Mouse (Mus musculus) right cerebral cortex, postnatal 14 days (tissue): ENCODE results near the gene Aicda.
"Not testable (repeated sequence)": the region's sequence is repeated elsewhere in the genome, so short reads cannot be mapped to it uniquely, and the experiment has no call there.

Experiments used
- DNase-seq: peaks from one replicate; pipeline ENCODE4 v3.0.0; 2022

The Aicda gene

GRCm38 (mm10) chr6:122553606-122554005 is at the start of gene Aicda:
Gene Aicda (plus strand): TSS chr6:122553801.
- no peak for DNase-seq

- DNase-seq, result no peak
Observed at GRCm38 (mm10) chr6:122505041-122505440, 48.6 kb upstream of the Aicda start.

DNA sequence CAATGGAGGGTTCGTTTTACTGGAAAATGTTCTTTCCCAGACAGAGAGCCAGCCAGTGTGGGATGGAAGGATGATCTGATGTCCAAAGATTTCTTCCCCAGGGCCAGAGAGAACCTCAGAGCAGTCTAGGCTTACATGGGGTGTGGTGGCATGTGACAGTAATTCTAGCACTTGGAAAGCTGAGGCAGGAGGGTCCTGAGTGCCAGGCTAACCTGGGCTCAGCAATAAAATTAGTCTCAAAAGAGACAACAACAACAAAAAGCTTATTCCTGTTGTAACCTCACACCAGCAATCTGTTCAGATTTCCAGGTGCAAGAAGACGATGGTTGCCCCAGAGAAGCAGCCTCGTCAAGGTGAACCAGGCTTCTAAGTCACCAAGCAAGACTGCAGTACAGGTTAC is 48.1 kb upstream of the Aicda start, which contains the start of gene Mfap5:
Mfap5 (plus strand) TSS at position 301 of the 400 bp plus-strand sequence.
- DNase-seq, result no peak

DNA sequence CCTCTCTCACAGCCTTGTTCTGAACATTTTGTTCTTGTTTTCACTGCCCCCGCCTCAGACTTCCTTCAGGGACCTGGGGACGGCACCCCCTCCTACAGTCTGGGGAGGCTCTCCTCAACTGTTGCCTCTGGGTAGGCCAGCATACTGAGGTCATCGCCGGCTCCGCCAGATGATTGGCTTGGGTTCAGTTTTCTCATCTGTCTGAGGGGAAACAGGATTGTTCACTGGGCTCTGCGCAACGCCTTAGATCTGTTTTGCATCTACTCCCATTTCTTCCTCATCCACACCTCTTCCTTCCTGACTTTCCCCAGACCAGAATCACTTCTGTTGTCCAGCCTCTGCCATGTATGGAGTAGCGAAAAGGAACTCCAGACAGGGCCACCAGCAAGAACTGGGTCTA is 45.1 kb upstream of the Aicda start:
- DNase-seq, result no peak

GRCm38 (mm10) chr6:122512914-122513878 is 40.4 kb upstream of the Aicda start:
- no peak for DNase-seq

- DNase-seq, result no peak
Observed at GRCm38 (mm10) chr6:122514312-122514711, 39.3 kb upstream of the Aicda start.

DNA sequence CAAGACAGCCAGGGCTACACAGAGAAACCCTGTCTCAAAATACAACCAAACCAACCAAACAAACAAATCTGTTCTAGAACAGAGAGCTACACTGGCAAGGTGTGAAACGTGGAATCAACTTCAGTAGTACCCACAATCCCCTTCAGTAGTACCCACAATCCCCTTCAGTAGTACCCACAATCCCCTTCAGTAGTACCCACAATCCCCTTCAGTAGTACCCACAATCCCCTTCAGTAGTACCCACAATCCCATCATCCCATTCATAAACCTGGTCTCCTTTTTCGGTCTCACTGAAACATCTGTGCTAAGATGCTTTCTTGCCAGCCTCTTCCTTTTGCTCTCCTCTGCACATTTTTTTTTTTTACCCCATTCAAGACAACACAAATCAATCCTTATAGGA is 37.8 kb upstream of the Aicda start:
- DNase-seq, result not testable (repeated sequence)

DNA sequence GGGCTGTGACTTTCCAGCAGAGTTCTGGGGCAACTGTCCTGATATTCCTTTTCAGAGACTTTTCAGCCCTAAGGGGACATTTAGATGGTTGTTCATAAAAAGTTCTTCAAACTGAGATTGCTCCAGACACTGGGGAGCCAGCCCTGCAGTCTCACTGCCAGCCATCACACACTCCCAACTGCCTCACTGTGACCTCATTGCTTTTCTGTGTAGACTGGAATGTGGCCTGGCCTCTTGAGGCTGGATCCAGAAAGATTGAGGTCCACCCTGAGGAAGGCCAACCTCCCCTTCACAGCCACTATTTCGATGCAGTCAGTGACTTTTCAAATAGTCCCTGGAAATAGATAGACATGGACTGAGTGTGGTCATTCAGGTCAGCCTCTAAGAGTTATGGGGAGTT is 35.9 kb upstream of the Aicda start:
- no peak for DNase-seq

- DNase-seq, result no peak
Observed at GRCm38 (mm10) chr6:122519384-122519783, 34.2 kb upstream of the Aicda start.

GRCm38 (mm10) chr6:122522595-122522994 is 31.0 kb upstream of the Aicda start:
- DNase-seq, result no peak

GRCm38 (mm10) chr6:122523289-122523688 is 30.3 kb upstream of the Aicda start:
- no peak for DNase-seq

- DNase-seq, result no peak
Observed at GRCm38 (mm10) chr6:122527596-122527995, 26.0 kb upstream of the Aicda start.

DNA sequence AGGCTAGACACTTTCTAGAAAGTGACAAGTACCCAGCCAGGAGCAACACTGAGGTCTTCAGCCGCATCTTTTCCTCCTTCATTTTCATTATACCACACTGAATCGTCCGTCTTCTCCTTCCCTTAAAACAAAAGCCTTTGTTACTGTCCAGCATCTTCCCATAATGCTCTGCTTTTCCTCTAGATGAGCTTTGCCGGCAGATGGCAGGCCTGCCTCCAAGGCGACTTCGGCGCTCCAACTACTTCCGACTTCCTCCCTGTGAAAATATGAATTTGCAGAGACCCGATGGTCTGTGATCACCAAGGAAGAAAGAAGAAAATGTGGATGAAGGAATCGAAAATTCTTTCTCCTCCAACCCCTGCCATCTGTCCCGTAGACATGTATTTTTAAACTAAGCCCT is 25.5 kb upstream of the Aicda start:
- DNase-seq, result peak; percentile 14

DNA sequence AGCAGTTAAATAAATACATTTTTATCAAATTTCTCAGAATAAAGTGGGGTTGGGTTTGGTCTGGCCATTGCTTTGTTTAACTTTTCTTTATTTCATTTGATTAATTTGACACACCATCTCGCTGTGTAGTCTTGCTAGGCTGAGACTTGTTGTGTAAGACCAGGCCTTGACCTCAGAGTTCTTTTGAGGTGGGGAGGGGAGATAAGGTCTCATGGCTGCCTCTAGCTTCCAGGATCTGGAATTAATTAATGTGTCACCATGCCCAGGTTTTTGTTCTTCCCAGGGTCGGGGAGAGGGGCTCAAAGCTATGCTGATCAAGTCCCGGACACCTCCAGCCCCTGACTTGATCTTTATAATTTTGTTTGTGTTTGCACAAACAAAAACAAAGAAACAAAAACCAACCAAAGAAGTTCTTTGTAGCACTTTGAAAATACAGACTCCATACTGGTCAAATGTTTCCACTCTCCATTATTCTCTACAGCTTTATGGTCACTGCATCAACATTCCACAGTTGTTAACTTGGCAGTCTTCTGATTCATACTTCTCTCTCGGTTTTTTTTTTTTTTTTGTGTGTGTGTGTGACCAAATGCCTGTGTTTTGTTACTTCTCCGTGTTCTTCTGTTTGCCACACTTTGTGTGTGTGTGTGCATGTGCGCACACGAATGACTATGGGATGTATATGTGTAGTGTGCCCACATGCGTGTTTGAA is 22.0 kb upstream of the Aicda start:
- no peak for DNase-seq

GRCm38 (mm10) chr6:122532883-122533302 is 20.7 kb upstream of the Aicda start:
- DNase-seq, result no peak

GRCm38 (mm10) chr6:122534032-122534431 is 19.6 kb upstream of the Aicda start:
- DNase-seq, result no peak

- no peak for DNase-seq
Observed at GRCm38 (mm10) chr6:122539564-122539963, 14.0 kb upstream of the Aicda start.

GRCm38 (mm10) chr6:122542459-122542858 is 11.1 kb upstream of the Aicda start:
- DNase-seq, result not testable (repeated sequence)

GRCm38 (mm10) chr6:122543574-122543973 is 10.0 kb upstream of the Aicda start:
- no peak for DNase-seq

DNA sequence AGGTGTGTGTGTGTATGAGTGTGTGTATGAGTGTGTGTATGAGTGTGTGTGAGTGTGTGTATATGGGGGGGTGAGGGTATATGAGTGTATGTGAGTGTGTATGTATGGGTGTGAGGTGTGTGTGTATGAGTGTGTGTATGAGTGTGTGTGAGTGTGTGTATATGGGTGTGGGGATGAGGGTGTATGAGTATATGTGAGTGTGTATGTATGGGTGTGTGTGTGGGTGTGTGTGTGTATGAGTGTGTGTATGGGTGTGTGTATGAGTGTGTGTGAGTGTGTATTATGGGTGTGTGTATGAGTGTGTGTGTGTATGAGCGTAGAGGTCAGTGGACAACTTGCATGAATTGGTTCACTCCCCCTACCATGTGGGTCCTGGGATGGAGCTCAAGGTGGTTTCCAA is 8.9 kb upstream of the Aicda start:
- DNase-seq, result no peak

- DNase-seq, result no peak
Observed at GRCm38 (mm10) chr6:122545289-122545882, 8.2 kb upstream of the Aicda start.

DNA sequence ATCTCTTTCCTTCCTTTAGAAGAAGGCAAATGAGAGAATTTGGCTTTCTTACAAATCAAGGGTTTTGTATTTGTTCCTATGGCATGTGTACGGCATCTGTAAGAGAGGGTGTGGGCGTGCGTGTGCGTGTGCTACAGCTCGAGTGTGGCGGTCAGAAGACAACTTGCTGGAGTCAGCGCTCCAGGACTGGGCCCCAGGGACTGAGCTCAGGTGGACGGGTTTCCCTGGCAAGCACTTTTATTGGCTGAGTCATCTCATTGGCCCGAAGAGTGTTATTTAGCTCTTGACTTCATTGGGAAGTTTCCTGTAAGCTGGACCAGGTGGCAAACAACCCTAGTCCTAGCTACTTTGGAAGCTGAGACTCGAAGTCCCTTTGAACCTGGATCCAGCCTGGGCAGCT is 7.7 kb upstream of the Aicda start:
- DNase-seq, result no peak

GRCm38 (mm10) chr6:122554102-122554501 is 501 bp downstream of the Aicda start:
- no peak for DNase-seq

DNA sequence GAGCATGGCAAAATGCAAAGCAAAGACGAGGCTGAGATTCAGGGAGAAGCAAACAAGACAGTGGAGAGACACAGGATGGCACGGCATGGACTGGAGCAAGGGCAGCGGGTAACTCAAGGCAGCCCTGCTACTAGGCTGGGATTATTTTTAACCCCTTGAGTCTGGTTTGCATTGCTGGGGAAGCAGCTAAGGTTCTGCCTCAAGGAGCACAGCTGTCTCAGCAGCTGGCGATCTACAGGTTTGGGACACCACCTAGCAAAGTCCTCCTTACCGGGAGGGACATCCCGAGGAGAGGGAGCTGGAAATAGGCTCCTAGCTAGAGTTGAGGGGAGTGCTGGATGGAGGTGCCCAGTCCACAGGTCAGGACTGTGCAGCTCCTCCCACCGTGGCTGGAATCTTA is 1.7 kb downstream of the Aicda start:
- DNase-seq, result no peak
